Mouse (Mus musculus): ENCODE results near the gene Exoc3l4. TPM values are rescaled to one million over a fixed set of nuclear protein-coding genes. Genes with fewer than 3 reads are reported as not detected.

The Exoc3l4 gene
- total RNA-seq, 2 experiments from 2014 or later, result 6.1 to 7.1 TPM

DNA sequence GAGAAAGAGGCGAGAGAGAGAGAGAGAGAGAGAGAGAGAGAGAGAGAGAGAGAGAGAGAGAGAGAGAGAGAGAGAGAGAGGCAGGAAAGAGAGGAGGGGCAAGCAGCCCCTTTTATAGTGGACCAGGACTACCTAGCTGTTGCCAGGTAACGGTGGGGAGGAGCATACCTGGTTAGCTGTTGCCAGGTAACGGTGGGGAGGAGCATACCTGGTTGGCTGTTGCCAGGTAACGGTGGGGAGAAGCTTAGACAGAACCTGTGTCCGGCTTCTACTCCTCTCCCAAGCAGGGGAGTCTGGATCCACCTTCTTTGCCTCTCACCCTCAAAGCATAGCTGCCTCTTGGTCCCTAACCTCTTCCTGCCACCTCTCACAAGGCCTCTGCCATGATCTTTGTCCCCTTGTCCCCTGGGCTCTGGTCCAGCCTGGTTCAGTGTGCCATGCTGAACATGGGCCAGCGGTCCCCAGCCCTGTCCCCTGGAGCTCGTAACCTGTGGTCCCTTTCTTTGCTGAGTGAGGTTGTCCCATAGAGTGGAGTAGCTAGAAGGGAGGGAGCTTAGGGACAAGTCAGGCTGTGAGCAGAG lies 17.4 kb downstream of the Exoc3l4 start:
- DNase-seq (ENCODE audit: low spot score in 2 of 2), result no peak

- DNase-seq (ENCODE audit: low spot score in 2 of 2), result no peak
Measured at GRCm38 (mm10) chr12:111434745-111435327, 18.0 kb downstream of the Exoc3l4 start.

GRCm38 (mm10) chr12:111436170-111436569 lies 19.4 kb downstream of the Exoc3l4 start:
- no peak for DNase-seq (ENCODE audit: low spot score in 2 of 2)

GRCm38 (mm10) chr12:111436640-111437039 lies 19.8 kb downstream of the Exoc3l4 start:
- DNase-seq (ENCODE audit: low spot score in 2 of 2), result no peak

- DNase-seq (ENCODE audit: low spot score in 2 of 2), result no peak
Measured at GRCm38 (mm10) chr12:111437222-111437900, 20.5 kb downstream of the Exoc3l4 start.

DNA sequence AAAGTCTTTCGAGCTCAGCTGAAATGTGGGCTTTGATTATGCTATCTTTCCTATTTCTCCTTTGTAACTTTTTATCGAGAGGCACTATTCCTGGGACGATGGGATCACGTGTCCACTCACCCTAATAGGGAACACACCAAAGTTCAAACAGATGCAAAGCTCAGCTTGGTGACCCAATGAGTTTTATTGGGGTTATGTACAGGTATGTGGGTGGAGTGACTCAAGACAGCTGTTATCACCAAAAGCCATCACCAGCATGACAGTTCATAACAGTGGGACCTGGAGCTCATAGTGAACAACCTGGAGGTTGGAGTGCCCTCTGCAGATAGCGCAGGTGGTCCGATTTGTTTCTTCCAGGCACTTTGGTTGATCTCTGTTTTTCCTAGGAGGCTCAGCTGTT lies 22.0 kb downstream of the Exoc3l4 start:
- no peak for DNase-seq (ENCODE audit: low spot score in 2 of 2)

- no peak for DNase-seq (ENCODE audit: low spot score in 2 of 2)
Measured at GRCm38 (mm10) chr12:111440701-111441373, 24.0 kb downstream of the Exoc3l4 start.

DNA sequence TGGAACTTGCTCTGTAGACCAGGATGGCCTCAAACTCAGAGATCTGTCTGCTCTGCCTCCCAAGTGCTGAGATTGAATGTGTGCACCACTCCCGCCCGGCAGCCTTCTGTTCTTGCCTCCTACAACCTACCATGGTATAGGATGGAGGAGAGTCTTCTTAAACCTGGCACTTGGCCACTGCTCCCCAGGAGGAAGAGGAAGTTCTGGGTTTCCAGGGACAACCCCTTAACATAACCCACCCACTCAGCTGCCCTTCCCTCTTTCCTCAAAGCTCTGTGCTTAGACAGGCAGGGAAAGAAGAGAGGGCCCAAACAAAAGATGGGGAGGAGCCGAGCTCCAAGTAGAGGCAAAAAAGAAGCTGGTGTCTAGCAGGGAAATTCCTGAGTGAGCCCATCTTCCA lies 24.7 kb downstream of the Exoc3l4 start:
- DNase-seq (ENCODE audit: low spot score in 2 of 2), result peak in 1 of 2 experiments; percentile 36

DNA sequence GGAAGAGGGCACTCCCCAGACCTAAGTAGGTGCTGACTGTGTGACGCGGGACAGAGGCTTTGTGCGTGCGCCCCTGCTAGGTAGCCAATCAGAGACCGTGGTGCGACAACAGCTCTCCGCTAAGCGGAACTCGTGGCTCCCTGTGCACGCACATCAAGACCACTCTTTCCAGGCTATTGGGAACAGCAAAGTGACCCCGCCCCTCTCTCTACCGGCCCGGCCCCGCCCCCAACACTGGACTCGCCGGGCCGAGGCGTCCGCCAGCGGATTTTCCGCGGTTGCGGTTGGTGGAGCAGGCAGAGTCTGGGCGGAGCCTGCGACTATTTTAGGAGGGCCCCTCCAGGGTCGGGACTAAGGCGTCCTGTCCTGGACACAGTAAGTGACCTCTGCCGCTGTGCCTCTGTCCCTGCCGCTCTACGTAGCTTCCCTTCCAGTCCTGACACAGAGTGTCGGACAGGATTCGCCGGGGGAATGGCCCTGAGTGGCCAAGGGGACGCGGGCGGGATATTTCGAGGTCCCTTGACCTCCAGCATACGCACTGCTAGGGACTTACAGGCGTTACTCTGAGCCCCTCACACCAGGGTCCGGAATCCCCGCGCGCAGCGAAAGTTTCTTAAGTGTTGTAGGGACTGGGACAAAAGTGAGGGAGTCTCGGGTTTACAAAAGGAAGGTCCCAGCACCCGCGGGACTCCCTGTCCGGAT lies 25.6 kb downstream of the Exoc3l4 start, which contains the start of gene Tnfaip2:
Gene Tnfaip2, plus strand, starts transcription at position 161 of the 702 bp plus-strand sequence.
- DNase-seq (ENCODE audit: low spot score in 2 of 2), result no peak

- no peak for DNase-seq (ENCODE audit: low spot score in 2 of 2)
Measured at GRCm38 (mm10) chr12:111443011-111443870, 26.4 kb downstream of the Exoc3l4 start.

- DNase-seq (ENCODE audit: low spot score in 2 of 2), result no peak
Measured at GRCm38 (mm10) chr12:111443921-111444831, 27.4 kb downstream of the Exoc3l4 start.

GRCm38 (mm10) chr12:111445161-111445889 lies 28.5 kb downstream of the Exoc3l4 start:
- no peak for DNase-seq (ENCODE audit: low spot score in 2 of 2)

- DNase-seq (ENCODE audit: low spot score in 2 of 2), result no peak
Measured at GRCm38 (mm10) chr12:111445890-111446613, 29.2 kb downstream of the Exoc3l4 start.

DNA sequence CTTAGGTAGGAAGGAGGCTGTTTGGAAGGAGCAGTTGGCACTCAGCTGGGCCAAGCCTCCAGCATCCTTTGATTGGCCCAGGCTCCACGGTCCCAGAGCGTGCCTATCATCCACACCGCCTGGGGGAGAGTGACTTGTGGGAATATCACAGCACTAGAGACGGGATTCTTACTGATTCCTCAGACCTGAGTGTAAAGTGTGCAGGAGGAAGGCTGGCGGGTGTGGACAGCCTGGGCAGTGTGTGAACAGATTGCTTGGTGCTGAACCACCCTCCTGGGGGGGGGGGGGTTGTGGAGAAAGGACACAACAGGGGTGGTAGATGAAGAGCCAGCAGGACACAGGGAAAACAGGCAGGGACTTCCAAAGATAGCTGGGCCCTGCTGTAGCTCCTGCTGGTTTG lies 29.9 kb downstream of the Exoc3l4 start:
- no peak for DNase-seq (ENCODE audit: low spot score in 2 of 2)

DNA sequence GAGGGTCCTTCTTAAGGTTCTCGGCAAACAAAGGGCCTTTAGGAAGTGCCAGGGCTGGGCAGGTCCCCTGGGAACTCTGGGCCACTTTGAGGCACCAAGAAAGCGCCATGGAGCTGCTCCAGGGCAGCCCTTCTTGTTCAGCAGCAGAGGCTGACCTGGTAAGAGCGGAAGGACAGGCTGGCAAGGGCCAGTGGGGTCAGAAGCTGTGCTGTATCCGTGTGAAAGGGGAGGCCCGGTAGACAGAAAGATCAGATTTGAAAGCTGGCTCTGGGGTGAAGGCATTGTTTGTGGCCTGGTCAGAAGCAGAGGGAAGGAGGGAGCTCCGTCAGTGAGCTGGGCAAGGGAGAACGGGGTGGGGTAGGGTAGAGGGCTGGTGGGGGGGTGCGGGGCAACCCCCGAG lies 30.5 kb downstream of the Exoc3l4 start:
- DNase-seq (ENCODE audit: low spot score in 2 of 2), result no peak

DNA sequence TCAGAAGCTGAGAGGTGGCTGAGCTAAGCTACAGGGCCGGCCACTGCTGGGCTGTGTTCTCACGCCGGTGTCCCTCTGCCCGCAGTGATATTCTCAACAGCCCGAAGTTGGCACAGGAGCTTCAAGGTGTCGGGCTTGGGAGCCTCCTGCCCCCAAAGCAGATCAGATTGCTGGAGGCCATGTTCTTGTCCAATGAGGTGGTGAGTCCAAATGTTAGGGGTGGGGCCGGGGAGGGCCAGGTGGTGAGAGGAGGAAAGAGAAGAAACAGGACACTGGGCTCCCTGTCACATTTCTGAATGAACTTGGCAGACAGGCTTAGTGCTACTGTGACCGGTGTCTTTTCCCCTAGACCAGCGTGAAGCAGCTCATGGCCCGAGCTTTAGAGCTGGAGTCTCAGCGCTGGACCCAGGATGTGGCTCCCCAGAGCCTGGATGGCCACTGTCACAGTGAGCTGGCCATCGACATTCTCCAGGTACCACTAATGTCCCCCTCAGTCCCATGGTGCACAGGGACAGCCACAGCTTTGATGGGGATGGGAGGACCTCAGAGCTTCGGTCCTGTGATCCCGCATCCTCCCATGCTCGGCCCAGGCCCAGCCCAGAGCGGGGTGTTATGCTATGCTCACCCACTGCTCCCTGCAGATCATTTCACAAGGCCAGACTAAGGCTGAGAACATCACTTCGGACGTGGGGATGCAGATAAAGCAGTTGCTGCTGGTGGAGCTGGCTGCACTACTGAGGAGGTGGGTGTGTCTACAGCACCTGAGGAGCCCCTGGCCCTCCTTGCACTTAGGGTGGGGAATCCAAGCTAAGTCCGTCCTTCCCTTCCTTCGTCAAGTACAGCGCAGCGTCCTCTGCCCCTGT lies 31.3 kb downstream of the Exoc3l4 start:
- DNase-seq (ENCODE audit: low spot score in 2 of 2), result no peak

Data from layer of hippocampus, adult 18-20 months (tissue).